Mouse (Mus musculus): Measurements from ENCODE around the gene Cdc42bpb.

Gene Cdc42bpb

GRCm38 (mm10) chr12:111243733-111244132, 133.8 kb downstream of the Cdc42bpb start:
- DNase-seq (ENCODE audit: inconsistent age in 2 of 2, low spot score in 1 of 2), result no peak
